Mouse (Mus musculus) stomach, postnatal 0 days (tissue): Measurements from ENCODE around the gene Epsti1. TPM values are rescaled to one million over a fixed set of nuclear protein-coding genes. Genes with fewer than 3 reads are reported as not detected.

Experiments
- ATAC-seq: fragments of 200-750 bp; cut with Nextera tagmentation; 2 replicates; pipeline ENCODE4 v1.8.0; 2017; ENCODE audit not compliant: low FRiP score, low TSS enrichment
- DNase-seq: peaks from one replicate; pipeline ENCODE4 v3.0.0-alpha.2; 2016; ENCODE audit warnings: low spot score
- H3K27ac ChIP-seq: fragments of 300-500 bp; sonication (generic); replicated peaks from 2 replicates; pipeline ENCODE4 v1.5.1; 2014; ENCODE audit warnings: mild to moderate bottlenecking, control low read depth
- H3K27me3 ChIP-seq: fragments of 300-500 bp; sonication (generic); 2 replicates; pipeline ENCODE4 v1.6.1; 2014; ENCODE audit warnings: low read length; ENCODE audit not compliant: control insufficient read depth, insufficient read depth
- H3K36me3 ChIP-seq: fragments of 300-500 bp; sonication (generic); 2 replicates; pipeline ENCODE4 v1.6.1; 2014; ENCODE audit warnings: low read length, mixed read lengths; ENCODE audit not compliant: control insufficient read depth, insufficient read depth
- H3K4me1 ChIP-seq: fragments of 300-500 bp; sonication (generic); replicated peaks from 2 replicates; pipeline ENCODE4 v1.6.1; 2014; ENCODE audit warnings: antibody characterized with exemption; ENCODE audit not compliant: control insufficient read depth, insufficient read depth
- H3K4me2 ChIP-seq: fragments of 300-500 bp; sonication (generic); replicated peaks from 2 replicates; pipeline ENCODE4 v1.6.1; 2014; ENCODE audit warnings: low read depth, mild to moderate bottlenecking, control low read depth, moderate library complexity
- H3K4me3 ChIP-seq: fragments of 300-500 bp; sonication (generic); 2 replicates; pipeline ENCODE4 v1.5.1; 2014; ENCODE audit warnings: low read depth, low read length, control low read depth
- H3K9ac ChIP-seq: fragments of 300-500 bp; sonication (generic); 2 replicates; pipeline ENCODE4 v1.6.1; 2014; ENCODE audit warnings: mild to moderate bottlenecking, low read length, control low read depth, mixed read lengths
- H3K9me3 ChIP-seq: fragments of 300-500 bp; sonication (generic); 2 replicates; pipeline ENCODE4 v1.6.1; 2016; ENCODE audit warnings: low read length; ENCODE audit not compliant: control insufficient read depth
- CTCF ChIP-seq: IDR thresholded peaks from 2 replicates; pipeline ENCODE4 v1.5.1; 2016; ENCODE audit warnings: antibody characterized with exemption, low read depth, mild to moderate bottlenecking, moderate library complexity
- EP300 ChIP-seq: optimal IDR thresholded peaks from 2 replicates; pipeline ENCODE3; 2016; ENCODE audit warnings: antibody characterized with exemption
- WGBS: fragments of 180-500 bp; shearing (Covaris S2); extraction: QIAGEN DNeasy Blood & Tissue Kit; methylation state at CpG from one replicate; pipeline ENCODE4 v1.1.7; 2014; 5-methylcytosine and 5-hydroxymethylcytosine counted together
- polyA plus RNA-seq: library from polyadenylated mRNA; unstranded; fragments of >200 nt; fragmentation: Nextera tagmentation; extraction: Ambion mirVana; gene quantifications from 2 replicates; pipeline ENCODE4 v1.2.1, GENCODE M21; 2015

Epsti1 gene
- polyA plus RNA-seq, 1 experiment from 2014 or later = 2.7 TPM

DNA sequence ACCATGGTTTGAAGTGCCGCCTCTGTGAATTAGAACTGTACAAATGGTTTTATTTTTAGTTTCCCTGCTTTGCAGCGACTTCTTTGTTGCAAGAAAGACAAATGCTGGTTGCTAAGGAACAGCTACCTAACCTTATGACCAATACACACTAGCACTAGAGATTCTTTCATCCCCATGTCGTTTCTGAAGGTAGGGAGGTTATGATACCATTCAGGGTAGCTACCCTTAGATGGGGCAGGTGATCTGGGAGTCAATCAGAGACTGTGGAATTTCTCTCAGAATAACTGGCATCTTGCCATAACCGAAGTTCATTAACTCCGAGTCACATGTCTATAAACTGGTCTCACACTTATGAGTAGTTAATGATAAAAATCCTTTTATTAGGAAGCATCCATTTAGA, 1.4 kb downstream of the Epsti1 start:
- Histone ChIP-seq H3K9ac (no peak overlapping the region), H3K9me3 (no peaks in the 10 kb centered on the region), H3K27me3 (no peaks in the 10 kb centered on the region), H3K36me3 (no peaks in the 10 kb centered on the region), H3K27ac (no peak overlapping the region), H3K4me1 (no peaks in the 10 kb centered on the region), H3K4me2 (no peak overlapping the region), H3K4me3 (no peak overlapping the region)
- WGBS = 52% methylated on average over 5 of the region's 5 CpGs
- DNase-seq (no peak), ATAC-seq (no peak)
- TF ChIP-seq EP300 (no peak), CTCF (no peak)

DNA sequence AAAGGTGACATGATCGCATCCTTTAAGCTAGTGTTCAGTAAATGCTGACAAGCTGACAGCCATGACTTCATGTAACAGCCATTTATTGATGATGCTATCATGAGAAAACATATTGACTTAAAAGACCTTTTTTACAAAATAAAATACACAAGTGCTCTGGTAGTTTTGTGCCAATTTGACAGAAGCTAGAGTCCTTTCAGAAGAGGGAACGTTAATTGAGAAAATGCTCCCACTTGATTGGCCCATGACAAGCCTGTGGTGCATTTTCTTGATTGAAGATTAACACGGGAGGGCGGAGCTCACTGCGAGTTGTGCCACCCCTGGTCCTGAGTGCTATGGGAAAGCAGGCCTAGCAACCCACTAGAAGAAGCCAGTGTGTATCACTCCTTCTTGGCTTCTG, 2.5 kb downstream of the Epsti1 start:
- Histone ChIP-seq H3K27me3 (no peaks in the 10 kb centered on the region), H3K9ac (no peak overlapping the region), H3K4me1 (no peaks in the 10 kb centered on the region), H3K9me3 (no peaks in the 10 kb centered on the region), H3K27ac (no peak overlapping the region), H3K36me3 (no peaks in the 10 kb centered on the region), H3K4me3 (no peak overlapping the region), H3K4me2 (no peak overlapping the region)
- TF ChIP-seq CTCF = no peak
- TF ChIP-seq EP300 = no peak
- ATAC-seq = no peak
- WGBS = 79% methylated on average over 5 of the region's 5 CpGs
- no peak for DNase-seq

DNA sequence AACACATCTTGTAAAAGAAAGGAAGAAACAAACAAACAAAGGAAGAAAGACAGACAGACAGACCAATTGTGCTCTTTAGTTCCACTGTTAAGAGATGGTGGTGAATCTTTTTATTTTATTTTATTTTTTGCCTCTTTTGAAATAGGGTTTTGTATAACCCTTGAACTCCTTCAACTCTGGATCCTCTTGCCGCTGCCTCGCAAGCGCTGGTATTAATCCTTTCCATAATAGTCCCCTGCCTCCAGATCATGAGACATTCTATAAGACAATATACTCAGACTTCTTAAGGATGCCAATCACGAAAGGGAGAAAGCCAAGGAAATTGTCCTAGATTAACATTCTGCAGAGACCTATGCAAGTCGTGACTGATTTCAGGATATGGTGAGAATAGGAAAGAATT, 11.7 kb downstream of the Epsti1 start:
- Histone ChIP-seq H3K27me3 (no peaks in the 10 kb centered on the region), H3K4me3 (no peak overlapping the region), H3K9me3 (no peaks in the 10 kb centered on the region), H3K36me3 (no peaks in the 10 kb centered on the region), H3K4me1 (no peaks in the 10 kb centered on the region), H3K27ac (no peak overlapping the region), H3K4me2 (no peak overlapping the region), H3K9ac (no peak overlapping the region)
- TF ChIP-seq EP300 (no peak), CTCF (no peak)
- WGBS = 86% methylated on average over 5 of the region's 5 CpGs
- DNase-seq (no peak), ATAC-seq (no peak)

DNA sequence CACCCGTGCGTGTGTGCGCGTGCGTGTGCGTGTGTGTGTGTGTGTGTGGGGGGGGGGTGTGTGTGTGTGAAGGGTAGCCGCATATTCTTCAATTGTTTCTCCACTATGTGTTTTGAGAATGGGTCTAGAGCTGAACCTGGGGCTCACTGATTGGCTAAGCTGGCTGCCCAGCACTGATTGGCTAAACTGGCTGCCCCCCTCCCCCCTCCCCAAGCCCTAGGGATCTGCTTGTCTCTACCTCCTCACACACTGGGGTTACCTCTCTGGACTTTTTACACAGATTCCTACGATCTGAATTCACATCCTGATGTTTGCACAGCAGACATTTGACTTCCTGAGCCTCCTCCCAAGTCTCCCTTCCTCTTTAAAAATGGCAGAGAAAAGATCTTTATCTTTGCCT, 17.6 kb downstream of the Epsti1 start:
- DNase-seq = no peak
- TF ChIP-seq CTCF (no peak), EP300 (no peak)
- Histone ChIP-seq H3K27ac (no peak overlapping the region), H3K27me3 (no peaks in the 10 kb centered on the region), H3K36me3 (no peaks in the 10 kb centered on the region), H3K9ac (no peak overlapping the region), H3K4me2 (no peak overlapping the region), H3K4me3 (no peak overlapping the region), H3K9me3 (no peaks in the 10 kb centered on the region), H3K4me1 (no peaks in the 10 kb centered on the region)
- no peak for ATAC-seq
- WGBS = 89% methylated on average over 8 of the region's 8 CpGs

DNA sequence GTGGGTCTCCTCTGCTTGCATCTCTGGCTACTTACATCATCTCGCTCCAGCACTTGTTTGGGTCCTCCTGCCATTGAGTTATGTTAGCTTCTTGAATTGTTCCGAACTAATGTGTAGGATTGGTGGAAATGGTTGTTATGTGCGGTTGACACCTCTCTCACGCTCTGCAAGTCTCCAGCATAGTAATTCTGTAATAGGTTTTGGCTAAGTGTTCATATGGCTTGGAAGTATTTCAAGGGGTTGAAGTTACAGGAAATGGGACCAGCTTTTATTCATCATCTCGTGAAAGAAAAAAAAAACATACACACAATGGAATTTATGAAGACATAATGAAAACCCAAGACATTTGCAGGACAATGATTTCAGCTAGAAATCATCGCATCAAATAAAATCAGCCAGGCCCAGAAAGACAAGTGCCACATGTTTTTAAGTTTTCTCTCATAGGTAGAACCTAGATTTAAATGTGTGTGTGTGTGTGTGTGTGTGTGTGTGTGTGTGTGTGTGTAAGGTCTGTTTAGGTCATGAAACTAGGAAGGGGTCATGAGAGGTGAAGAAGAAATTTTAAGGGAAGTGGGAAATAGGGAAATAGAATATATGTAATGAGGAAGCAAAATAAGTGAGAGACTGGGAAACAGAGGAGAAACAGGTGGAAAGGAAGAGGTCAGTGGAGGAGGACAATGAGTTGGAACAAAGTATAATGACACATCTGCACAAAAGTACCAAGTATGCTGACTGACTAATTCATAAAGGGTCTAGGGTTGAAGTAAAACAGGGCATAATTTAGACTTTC, 19.2 kb downstream of the Epsti1 start:
- TF ChIP-seq EP300 = no peak
- no peak for TF ChIP-seq CTCF
- 59% methylated on average over 6 of the region's 6 CpGs for WGBS
- DNase-seq (no peak), ATAC-seq (no peak)
- Histone ChIP-seq H3K27me3 (no peaks in the 10 kb centered on the region), H3K36me3 (no peaks in the 10 kb centered on the region), H3K4me1 (no peaks in the 10 kb centered on the region), H3K4me2 (no peak overlapping the region), H3K9me3 (no peaks in the 10 kb centered on the region), H3K27ac (no peak overlapping the region), H3K9ac (no peak overlapping the region), H3K4me3 (no peak overlapping the region)

DNA sequence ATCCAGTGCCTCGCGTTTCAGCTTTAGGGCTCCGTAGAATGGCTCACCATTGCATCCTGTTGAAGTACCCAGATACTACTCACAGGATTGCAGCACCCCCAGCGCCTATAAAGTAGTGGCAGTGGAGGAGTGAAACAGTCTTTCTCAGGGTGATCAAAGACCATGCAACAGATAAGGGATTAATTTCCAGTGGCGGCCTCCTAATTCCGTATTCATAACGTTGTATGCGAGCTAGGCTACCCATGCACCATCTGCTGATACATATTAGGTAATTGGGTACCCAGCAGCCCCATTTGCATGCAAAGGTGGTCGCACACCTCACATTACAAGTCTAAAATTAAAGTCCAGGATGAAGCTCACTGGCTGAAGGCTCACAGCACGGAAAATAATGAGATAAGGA, 21.4 kb downstream of the Epsti1 start:
- no peak overlapping the region for H3K27ac ChIP-seq
- no peak overlapping the region for H3K4me2 ChIP-seq
- TF ChIP-seq EP300 (no peak), CTCF (no peak)
- no peaks in the 10 kb centered on the region for H3K27me3 ChIP-seq
- WGBS = 88% methylated on average over 10 of the region's 10 CpGs
- no peaks in the 10 kb centered on the region for H3K4me1 ChIP-seq
- H3K9ac ChIP-seq = no peak overlapping the region
- no peak overlapping the region for H3K4me3 ChIP-seq
- no peaks in the 10 kb centered on the region for H3K9me3 ChIP-seq
- no peak for DNase-seq
- no peak for ATAC-seq
- H3K36me3 ChIP-seq = no peaks in the 10 kb centered on the region
